Mouse (Mus musculus) MEL (cell line): ENCODE results near the gene Nmnat3. TPM values are rescaled to one million over a fixed set of nuclear protein-coding genes. Genes with fewer than 3 reads are reported as not detected.

Experiments
- DNase-seq: peaks from one replicate; pipeline ENCODE4 v3.0.0; 2011; ENCODE audit warnings: low read depth, low spot score
- H3K27ac ChIP-seq: 2 replicates; pipeline ENCODE4 v1.5.1; 2012; ENCODE audit warnings: low read depth, mild to moderate bottlenecking, control low read depth, low read length, moderate library complexity; ENCODE audit not compliant: control insufficient read depth
- H3K27me3 ChIP-seq, 2 experiments: fragments of 150-350 bp in 1 of 2; sonication (generic) in 1 of 2; 2 replicates each; pipeline ENCODE4 v1.6.1; 2012; ENCODE audit warnings: low read length in 2 of 2, mild to moderate bottlenecking in 2 of 2, improper control_type of control experiment in 1 of 2, moderate library complexity in 1 of 2; ENCODE audit not compliant: insufficient read depth in 2 of 2, control insufficient read depth in 1 of 2
- H3K36me3 ChIP-seq, 2 experiments: 2 replicates each; pipeline ENCODE4 v1.6.1; 2012 to 2014; ENCODE audit warnings: low read length in 2 of 2, improper control_type of control experiment in 1 of 2, inconsistent platforms in 1 of 2, mild to moderate bottlenecking in 1 of 2; ENCODE audit not compliant: insufficient read depth in 2 of 2, control insufficient read depth in 1 of 2
- H3K4me1 ChIP-seq, 2 experiments: fragments of 150-350 bp in 1 of 2; sonication (generic) in 1 of 2; 2 replicates each; pipeline ENCODE4 v1.6.1; 2012; ENCODE audit warnings: low read length in 2 of 2, improper control_type of control experiment in 1 of 2, mild to moderate bottlenecking in 1 of 2; ENCODE audit not compliant: insufficient read depth in 2 of 2, control insufficient read depth in 1 of 2
- H3K4me3 ChIP-seq, 2 experiments: fragments of 150-350 bp in 1 of 2; sonication (generic) in 1 of 2; 2 replicates each; pipeline ENCODE4 v1.5.1; 2012; ENCODE audit warnings: low read depth in 2 of 2, low read length in 2 of 2, mild to moderate bottlenecking in 2 of 2, moderate library complexity in 2 of 2, control low read depth in 1 of 2, improper control_type of control experiment in 1 of 2; ENCODE audit not compliant: control insufficient read depth in 1 of 2, insufficient read depth in 1 of 2
- H3K79me2 ChIP-seq: 2 replicates; pipeline ENCODE4 v1.6.1; 2012; ENCODE audit warnings: mild to moderate bottlenecking, low read length, moderate library complexity; ENCODE audit not compliant: control insufficient read depth, poor library complexity, insufficient read depth
- H3K9ac ChIP-seq: 2 replicates; pipeline ENCODE4 v1.6.1; 2012; ENCODE audit warnings: low read depth, mild to moderate bottlenecking, control low read depth, low read length, moderate library complexity; ENCODE audit not compliant: control insufficient read depth, poor library complexity, severe bottlenecking
- H3K9me3 ChIP-seq: fragments of 150-350 bp; sonication (generic); replicated peaks from 2 replicates; pipeline ENCODE4 v1.6.1; 2012; ENCODE audit warnings: mild to moderate bottlenecking, low read length, improper control_type of control experiment, moderate library complexity; ENCODE audit not compliant: insufficient read depth
- BHLHE40 ChIP-seq: IDR thresholded peaks from 2 replicates; pipeline ENCODE4 v1.6.1; 2012; ENCODE audit warnings: low read depth, mild to moderate bottlenecking, inconsistent platforms, low read length, improper control_type of control experiment, borderline replicate concordance
- ELF1 ChIP-seq: IDR thresholded peaks from 2 replicates; pipeline ENCODE4 v1.6.1; 2014; ENCODE audit warnings: low read depth, mild to moderate bottlenecking, inconsistent platforms, low read length, improper control_type of control experiment, moderate library complexity
- EP300 ChIP-seq, 2 experiments: IDR thresholded peaks; 2 replicates each; pipeline ENCODE4 v1.6.1; 2011; ENCODE audit warnings: improper control_type of control experiment in 2 of 2, low read length in 2 of 2, low read depth in 1 of 2, mild to moderate bottlenecking in 1 of 2
- ETS1 ChIP-seq: IDR thresholded peaks from 2 replicates; pipeline ENCODE4 v1.6.1; 2012; ENCODE audit warnings: low read depth, mild to moderate bottlenecking, inconsistent platforms, low read length, improper control_type of control experiment, moderate library complexity
- GABPA ChIP-seq: IDR thresholded peaks from 2 replicates; pipeline ENCODE4 v1.6.1; 2012; ENCODE audit warnings: low read depth, mild to moderate bottlenecking, inconsistent platforms, low read length, improper control_type of control experiment, moderate library complexity
- GATA1 ChIP-seq: IDR thresholded peaks from 2 replicates; pipeline ENCODE4 v1.6.1; 2011; ENCODE audit warnings: low read depth, low read length, improper control_type of control experiment
- HCFC1 ChIP-seq: IDR thresholded peaks from 2 replicates; pipeline ENCODE4 v1.6.1; 2012; ENCODE audit warnings: low read depth, mild to moderate bottlenecking, inconsistent platforms, low read length, improper control_type of control experiment, moderate library complexity
- KAT2A ChIP-seq: conservative IDR thresholded peaks from 2 replicates; pipeline ENCODE4 v1.6.1; 2012; ENCODE audit warnings: low read depth, low read length, improper control_type of control experiment, inconsistent platforms
- MAFK ChIP-seq: IDR thresholded peaks from 2 replicates; pipeline ENCODE4 v1.6.1; 2011; ENCODE audit warnings: low read depth, mild to moderate bottlenecking, low read length, improper control_type of control experiment, borderline replicate concordance
- MAX ChIP-seq: IDR thresholded peaks from 2 replicates; pipeline ENCODE4 v1.6.1; 2011; ENCODE audit warnings: low read length, improper control_type of control experiment
- MAZ ChIP-seq: IDR thresholded peaks from 2 replicates; pipeline ENCODE4 v1.6.1; 2012; ENCODE audit warnings: low read depth, mild to moderate bottlenecking, inconsistent platforms, low read length, improper control_type of control experiment
- MEF2A ChIP-seq: IDR thresholded peaks from 2 replicates; pipeline ENCODE4 v1.6.1; 2014; ENCODE audit warnings: low read depth, mild to moderate bottlenecking, inconsistent platforms, low read length, improper control_type of control experiment; ENCODE audit not compliant: poor library complexity, insufficient replicate concordance, severe bottlenecking; ENCODE audit errors: extremely low read depth
- MXI1 ChIP-seq: IDR thresholded peaks from 2 replicates; pipeline ENCODE4 v1.6.1; 2011; ENCODE audit warnings: mild to moderate bottlenecking, low read depth, low read length, improper control_type of control experiment
- MYB ChIP-seq: IDR thresholded peaks from 2 replicates; pipeline ENCODE4 v1.6.1; 2011; ENCODE audit warnings: mild to moderate bottlenecking, low read depth, low read length, improper control_type of control experiment
- MYC ChIP-seq: IDR thresholded peaks from 2 replicates; pipeline ENCODE4 v1.6.1; 2011; ENCODE audit warnings: low read depth, mild to moderate bottlenecking, low read length, improper control_type of control experiment, moderate library complexity
- NELFE ChIP-seq: IDR thresholded peaks from 2 replicates; pipeline ENCODE4 v1.6.1; 2011; ENCODE audit warnings: low read depth, low read length, improper control_type of control experiment
- NRF1 ChIP-seq: IDR thresholded peaks from 2 replicates; pipeline ENCODE4 v1.6.1; 2014; ENCODE audit warnings: low read depth, mild to moderate bottlenecking, inconsistent platforms, low read length, improper control_type of control experiment, moderate library complexity; ENCODE audit not compliant: poor library complexity, insufficient read depth, severe bottlenecking
- POLR2AphosphoS2 ChIP-seq: IDR thresholded peaks from 2 replicates; pipeline ENCODE4 v1.6.1; 2011; ENCODE audit warnings: low read length, improper control_type of control experiment
- SIN3A ChIP-seq: IDR thresholded peaks from 2 replicates; pipeline ENCODE4 v1.6.1; 2012; ENCODE audit warnings: low read length, improper control_type of control experiment, inconsistent platforms
- TBP ChIP-seq: IDR thresholded peaks from 2 replicates; pipeline ENCODE4 v1.8.0; 2011; ENCODE audit warnings: low read depth, low read length, improper control_type of control experiment
- USF1 ChIP-seq: IDR thresholded peaks from 2 replicates; pipeline ENCODE4 v1.6.1; 2014; ENCODE audit warnings: low read depth, mild to moderate bottlenecking, inconsistent platforms, low read length, improper control_type of control experiment, moderate library complexity
- USF2 ChIP-seq, 2 experiments: IDR thresholded peaks; 2 replicates each; pipeline ENCODE4 v1.6.1; 2011 to 2012; ENCODE audit warnings: improper control_type of control experiment in 2 of 2, low read length in 2 of 2, borderline replicate concordance in 1 of 2, inconsistent platforms in 1 of 2, low read depth in 1 of 2, mild to moderate bottlenecking in 1 of 2; ENCODE audit not compliant: insufficient read depth in 1 of 2
- ZC3H11A ChIP-seq: IDR thresholded peaks from 2 replicates; pipeline ENCODE4 v1.6.1; 2012; ENCODE audit warnings: low read depth, mild to moderate bottlenecking, inconsistent platforms, low read length, improper control_type of control experiment
- ZKSCAN1 ChIP-seq: IDR thresholded peaks from 2 replicates; pipeline ENCODE4 v1.6.1; 2012; ENCODE audit warnings: low read depth, mild to moderate bottlenecking, inconsistent platforms, low read length, improper control_type of control experiment, moderate library complexity
- ZMIZ1 ChIP-seq: IDR thresholded peaks from 2 replicates; pipeline ENCODE4 v1.6.1; 2012; ENCODE audit warnings: low read depth, mild to moderate bottlenecking, inconsistent platforms, low read length, improper control_type of control experiment, moderate library complexity
- ZNF384 ChIP-seq: IDR thresholded peaks from 2 replicates; pipeline ENCODE4 v1.6.1; 2012; ENCODE audit warnings: low read depth, mild to moderate bottlenecking, inconsistent platforms, low read length, improper control_type of control experiment
- polyA plus RNA-seq, 2 experiments: library from polyadenylated mRNA; stranded (reverse) in 1 of 2; unstranded in 1 of 2; fragments of >175 nt in 1 of 2; fragments of >200 nt in 1 of 2; gene quantifications; 2 replicates each; pipeline versions ENCODE4 v1.2.1 to v1.2.4; 2012; ENCODE audit warnings: low replicate concordance in 2 of 2, low read depth in 1 of 2; ENCODE audit not compliant: insufficient read length in 2 of 2, insufficient read depth in 1 of 2, missing spikeins in 1 of 2
- total RNA-seq: library from RNA; depleted of rRNA; stranded (reverse); fragments of 300-350 nt; gene quantifications from 2 replicates; pipeline ENCODE4 v1.2.3, GENCODE M21; 2012

Gene Nmnat3
- total and polyA plus RNA-seq, 3 experiments: 14.4 to 15.2 TPM; not detected in 1

GRCm38 (mm10) chr9:98420666-98421065 lies 133.4 kb downstream of the Nmnat3 start:
- Histone ChIP-seq H3K27ac (no peak overlapping the region), H3K4me1 (no peaks in the 10 kb centered on the region; a peak in 1 of 4 replicates), H3K79me2 (no peaks in the 10 kb centered on the region), H3K9me3 (no peaks in the 10 kb centered on the region)
- no peak for DNase-seq
- TF ChIP-seq USF1 (peak; percentile 67; the same call in 1 of the 2 replicates), KAT2A (no peak), USF2 (IDR thresholded peaks at IDR 0.05; ENCODE audit: borderline replicate concordance in 1 of 2, insufficient read depth in 1 of 2, low read depth in 1 of 2, low read length in 2 of 2) (no peak)
- TF ChIP-seq, all 39 proteins: peak for 1
- Histone ChIP-seq H3K9ac (no peak overlapping the region), H3K27me3 (no peaks in the 10 kb centered on the region), H3K36me3 (no peaks in the 10 kb centered on the region), H3K4me3 (no peak overlapping the region)

GRCm38 (mm10) chr9:98421903-98422302 lies 134.7 kb downstream of the Nmnat3 start:
- Histone ChIP-seq H3K79me2 (no peaks in the 10 kb centered on the region), H3K27ac (no peak overlapping the region), H3K4me3 (no peak overlapping the region), H3K9ac (no peak overlapping the region), H3K9me3 (no peaks in the 10 kb centered on the region), H3K27me3 (no peaks in the 10 kb centered on the region), H3K36me3 (no peaks in the 10 kb centered on the region), H3K4me1 (no peaks in the 10 kb centered on the region; a peak in 1 of 4 replicates)
- TF ChIP-seq ZKSCAN1 (no peak), GATA1 (no peak), MEF2A (no peak), MYB (no peak), HCFC1 (no peak), MAZ (no peak), MXI1 (no peak), POLR2AphosphoS2 (no peak), ZMIZ1 (no peak), USF1 (no peak), TBP (no peak), SIN3A (no peak)
- no peak for DNase-seq

- no peaks in the 10 kb centered on the region for H3K36me3 ChIP-seq
- no peak within 1 kb of the TSS for H3K9ac ChIP-seq
- no peaks in the 10 kb centered on the region for H3K79me2 ChIP-seq
- H3K9me3 ChIP-seq: no peaks in the 10 kb centered on the region
- H3K4me1 ChIP-seq: no peaks in the 10 kb centered on the region; a peak in 1 of 4 replicates
- H3K27ac ChIP-seq: no peak within 1 kb of the TSS
- H3K27me3 ChIP-seq: no peaks in the 10 kb centered on the region
- no peak for DNase-seq
- no peak within 1 kb of the TSS for H3K4me3 ChIP-seq
- no peak for TF ChIP-seq MAX
- TF ChIP-seq MEF2A: no peak
- no peak for TF ChIP-seq BHLHE40
- TF ChIP-seq EP300 (IDR thresholded peaks at IDR 0.05; ENCODE audit: low read depth in 1 of 2, low read length in 2 of 2): no peak
- TF ChIP-seq ZC3H11A: no peak
- no peak for TF ChIP-seq MAFK
- TF ChIP-seq ZNF384: no peak
- TF ChIP-seq ZMIZ1: no peak
- no peak for TF ChIP-seq ELF1
- TF ChIP-seq MYC: no peak
- no peak for TF ChIP-seq NRF1
- no peak for TF ChIP-seq KAT2A
- TF ChIP-seq NELFE: no peak
- no peak for TF ChIP-seq ZKSCAN1
- no peak for TF ChIP-seq ETS1
- TF ChIP-seq TBP: no peak
- TF ChIP-seq GABPA: no peak
Observed at GRCm38 (mm10) chr9:98422656-98423055, 135.4 kb downstream of the Nmnat3 start, which contains the start of gene Rbp1. Gene Rbp1 (plus strand): TSS chr9:98422961.
